Mouse (Mus musculus): ENCODE data around the gene Pfn2. TPM values are rescaled to one million over a fixed set of nuclear protein-coding genes. Genes with fewer than 3 reads are reported as not detected.

Pfn2 gene
- 25.4 and 27.9 TPM in 2 replicates for total RNA-seq (2014; rRNA removed; ENCODE audit: low replicate concordance)
- 38.5 and 40.6 TPM in 2 replicates for polyA plus RNA-seq (2015; fragmentation: Nextera tagmentation; extraction: Ambion mirVana)

DNA sequence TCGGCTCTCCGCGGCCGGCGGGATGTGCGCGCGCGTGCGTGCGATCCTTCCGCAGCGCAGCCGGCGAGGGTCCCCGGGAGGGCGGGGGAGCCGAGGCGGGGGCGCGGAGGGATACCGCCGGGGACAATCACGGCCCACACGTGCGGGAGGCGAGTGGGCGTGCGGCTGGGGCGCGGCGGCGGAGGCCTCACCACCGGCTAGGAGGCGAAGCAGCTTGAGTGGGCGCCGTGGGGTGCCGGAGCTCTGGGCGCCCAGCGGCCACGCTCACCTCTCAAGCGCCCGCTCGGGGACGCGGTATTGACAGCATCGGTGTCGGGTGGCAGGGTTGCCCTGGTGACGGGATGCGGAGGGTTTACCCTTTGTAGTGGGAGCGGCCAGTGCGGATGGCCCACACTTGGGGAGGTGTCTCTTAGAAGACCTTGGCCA, at the start of gene Pfn2:
TSS of gene Pfn2 (minus strand) at position 320 of the 426 bp plus-strand sequence.
- H3K4me1 ChIP-seq (ENCODE audit: control insufficient read depth, insufficient read depth) = peaks cover 13% of the 10 kb centered on the region; the same call in 1 of the 2 replicates
- no peak for TF ChIP-seq EP300 (IDR thresholded peaks at IDR 0.05; ENCODE audit: low read depth)
- TF ChIP-seq CTCF (IDR thresholded peaks at IDR 0.05; ENCODE audit: low read depth) = no peak
- H3K36me3 ChIP-seq (replicated peaks; ENCODE audit: control insufficient read depth, insufficient read depth, low read length) = peaks cover 6% of the 10 kb centered on the region; the same call in 1 of the 2 replicates
- ATAC-seq (ENCODE audit: insufficient read depth, low read depth) = peak; percentile 78
- DNase-seq (ENCODE audit: low spot score) = peak; percentile 29
- H3K4me3 ChIP-seq (ENCODE audit: low read depth, low read length) = peak within 1 kb of the TSS; percentile 96
- peak within 1 kb of the TSS; percentile 88 for H3K4me2 ChIP-seq (ENCODE audit: low read depth, low read length)
- 1% methylated on average over 30 of the region's 52 CpGs for WGBS
- no peaks in the 10 kb centered on the region for H3K27me3 ChIP-seq (ENCODE audit: control insufficient read depth, insufficient read depth, low read length)
- no peaks in the 10 kb centered on the region for H3K9me3 ChIP-seq (replicated peaks; ENCODE audit: control insufficient read depth, low read length)
- H3K27ac ChIP-seq (ENCODE audit: low read depth) = peak within 1 kb of the TSS; percentile 85
- peak within 1 kb of the TSS; percentile 87 for H3K9ac ChIP-seq (replicated peaks; ENCODE audit: low read depth, low read length)

DNA sequence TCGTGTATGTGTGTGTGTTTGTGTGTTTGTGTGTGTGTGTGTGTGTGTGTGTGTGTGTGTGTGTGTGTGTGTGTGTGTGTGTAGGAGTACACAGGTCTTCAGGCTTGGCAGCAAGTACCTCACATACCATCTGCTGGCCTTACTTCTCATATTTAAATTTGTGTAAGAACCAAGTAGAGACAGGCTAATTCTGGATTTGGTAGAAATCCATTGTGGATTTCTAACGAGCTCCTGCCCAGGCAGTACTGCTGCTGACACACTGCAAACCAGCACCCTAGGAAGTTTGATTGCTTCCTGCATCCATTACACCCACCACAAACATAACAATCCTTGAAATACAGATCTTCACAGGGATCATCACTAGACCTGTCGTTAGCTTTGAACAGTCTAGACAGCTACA, 35.1 kb upstream of the Pfn2 start:
- no peak for DNase-seq (ENCODE audit: low spot score)
- no peak for ATAC-seq (ENCODE audit: insufficient read depth, low read depth)
- WGBS = 61% methylated on average over 3 of the region's 3 CpGs

DNA sequence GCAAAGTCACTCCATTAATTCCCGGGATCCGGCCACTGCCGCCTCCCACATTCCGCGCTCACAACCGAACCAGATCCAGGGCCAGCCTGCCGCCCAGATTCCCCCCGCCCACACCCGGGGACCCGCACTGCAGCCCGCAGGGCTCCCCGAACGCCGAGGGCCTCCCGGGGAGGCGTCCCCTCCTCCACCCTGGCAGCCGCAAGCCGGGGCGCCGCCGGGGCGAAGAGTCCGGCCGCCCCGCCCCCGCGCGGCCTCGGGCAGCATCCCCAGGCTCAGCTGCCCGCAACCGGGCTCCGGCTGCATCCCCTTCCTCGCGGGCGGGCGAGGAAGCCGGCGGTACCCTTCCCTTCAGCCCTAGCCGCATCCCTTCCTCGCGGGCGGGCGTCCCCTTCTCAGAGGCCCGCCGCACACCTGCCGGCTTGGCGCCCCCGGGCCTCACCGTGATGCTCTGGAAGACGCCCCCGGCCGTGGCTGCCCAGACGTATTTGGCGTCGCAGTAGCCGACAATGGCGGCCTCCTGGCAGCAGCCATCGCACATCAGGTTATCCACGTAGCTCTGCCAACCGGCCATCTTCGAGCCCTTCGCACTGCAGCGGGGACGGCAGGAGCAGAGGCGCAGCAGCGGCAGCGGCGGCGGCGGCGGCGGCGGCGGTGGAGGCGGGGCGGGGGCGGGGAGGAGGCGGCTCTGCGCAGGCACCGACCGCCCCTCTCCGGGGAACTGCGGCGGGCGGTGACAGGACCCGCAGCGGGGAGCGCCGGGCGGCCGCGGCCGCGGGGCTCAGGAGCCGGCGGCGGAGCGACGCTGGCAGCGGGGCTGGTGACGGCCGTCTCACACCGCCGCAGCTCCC, 743 bp downstream of the Pfn2 start:
- ATAC-seq (ENCODE audit: insufficient read depth, low read depth) = peak; percentile 86
- no peaks in the 10 kb centered on the region for H3K27me3 ChIP-seq (ENCODE audit: control insufficient read depth, insufficient read depth, low read length)
- peak overlapping the region; percentile 87 for H3K9ac ChIP-seq (replicated peaks; ENCODE audit: low read depth, low read length)
- H3K4me1 ChIP-seq (ENCODE audit: control insufficient read depth, insufficient read depth) = peaks cover 13% of the 10 kb centered on the region; the same call in 1 of the 2 replicates
- no peak for TF ChIP-seq CTCF (IDR thresholded peaks at IDR 0.05; ENCODE audit: low read depth)
- no peak for TF ChIP-seq EP300 (IDR thresholded peaks at IDR 0.05; ENCODE audit: low read depth)
- H3K4me3 ChIP-seq (ENCODE audit: low read depth, low read length) = peak overlapping the region; percentile 96
- no peaks in the 10 kb centered on the region for H3K9me3 ChIP-seq (replicated peaks; ENCODE audit: control insufficient read depth, low read length)
- DNase-seq (ENCODE audit: low spot score) = peak; percentile 64
- peaks cover 6% of the 10 kb centered on the region; the same call in 1 of the 2 replicates for H3K36me3 ChIP-seq (replicated peaks; ENCODE audit: control insufficient read depth, insufficient read depth, low read length)
- under 1% methylated on average over 57 of the region's 104 CpGs for WGBS
- H3K4me2 ChIP-seq (ENCODE audit: low read depth, low read length) = peak overlapping the region; percentile 88
- H3K27ac ChIP-seq (ENCODE audit: low read depth) = peak overlapping the region; percentile 85

More for the DNA sequence above, 35.1 kb upstream of the Pfn2 start:
- H3K4me1 ChIP-seq (ENCODE audit: control insufficient read depth, insufficient read depth) = no peaks in the 10 kb centered on the region
- H3K27ac ChIP-seq (ENCODE audit: low read depth) = no peak overlapping the region
- H3K9me3 ChIP-seq (replicated peaks; ENCODE audit: control insufficient read depth, low read length) = 0 out of 2 replicates have a peak, but pooled peaks cover 3% of the 10 kb centered on the region
- no peaks in the 10 kb centered on the region for H3K27me3 ChIP-seq (ENCODE audit: control insufficient read depth, insufficient read depth, low read length)
- H3K4me2 ChIP-seq (ENCODE audit: low read depth, low read length) = no peak overlapping the region
- H3K36me3 ChIP-seq (replicated peaks; ENCODE audit: control insufficient read depth, insufficient read depth, low read length) = no peaks in the 10 kb centered on the region
- H3K9ac ChIP-seq (replicated peaks; ENCODE audit: low read depth, low read length) = no peak overlapping the region
- no peak for TF ChIP-seq CTCF (IDR thresholded peaks at IDR 0.05; ENCODE audit: low read depth)
- TF ChIP-seq EP300 (IDR thresholded peaks at IDR 0.05; ENCODE audit: low read depth) = no peak
- no peak overlapping the region for H3K4me3 ChIP-seq (ENCODE audit: low read depth, low read length)

GRCm38 (mm10) chr3:57846662-57846911, 1.3 kb downstream of the Pfn2 start:
- TF ChIP-seq EP300 (IDR thresholded peaks at IDR 0.05; ENCODE audit: low read depth) = no peak
- no peak for TF ChIP-seq CTCF (IDR thresholded peaks at IDR 0.05; ENCODE audit: low read depth)
- H3K9ac ChIP-seq (replicated peaks; ENCODE audit: low read depth, low read length) = peak overlapping the region; percentile 87
- WGBS = 5% methylated on average over 9 of the region's 9 CpGs
- peaks cover 7% of the 10 kb centered on the region; the same call in 1 of the 2 replicates for H3K36me3 ChIP-seq (replicated peaks; ENCODE audit: control insufficient read depth, insufficient read depth, low read length)
- H3K4me1 ChIP-seq (ENCODE audit: control insufficient read depth, insufficient read depth) = peaks cover 13% of the 10 kb centered on the region; the same call in 1 of the 2 replicates
- H3K27me3 ChIP-seq (ENCODE audit: control insufficient read depth, insufficient read depth, low read length) = no peaks in the 10 kb centered on the region
- H3K9me3 ChIP-seq (replicated peaks; ENCODE audit: control insufficient read depth, low read length) = no peaks in the 10 kb centered on the region
- DNase-seq (ENCODE audit: low spot score) (peak; percentile 45), ATAC-seq (ENCODE audit: insufficient read depth, low read depth) (no peak)
- H3K4me3 ChIP-seq (ENCODE audit: low read depth, low read length) = peak overlapping the region; percentile 96
- peak overlapping the region; percentile 88 for H3K4me2 ChIP-seq (ENCODE audit: low read depth, low read length)
- H3K27ac ChIP-seq (ENCODE audit: low read depth) = peak overlapping the region; percentile 85

- Histone ChIP-seq H3K9ac (replicated peaks; ENCODE audit: low read depth, low read length) (peak overlapping the region; percentile 87), H3K4me3 (ENCODE audit: low read depth, low read length) (peak overlapping the region; percentile 96), H3K9me3 (replicated peaks; ENCODE audit: control insufficient read depth, low read length) (no peaks in the 10 kb centered on the region), H3K27ac (ENCODE audit: low read depth) (peak overlapping the region; percentile 70), H3K36me3 (replicated peaks; ENCODE audit: control insufficient read depth, insufficient read depth, low read length) (peaks cover 13% of the 10 kb centered on the region), H3K4me1 (ENCODE audit: control insufficient read depth, insufficient read depth) (peaks cover 13% of the 10 kb centered on the region; the same call in 1 of the 2 replicates), H3K27me3 (ENCODE audit: control insufficient read depth, insufficient read depth, low read length) (no peaks in the 10 kb centered on the region), H3K4me2 (ENCODE audit: low read depth, low read length) (peak overlapping the region; percentile 88)
- DNase-seq (ENCODE audit: low spot score) (peak; percentile 5), ATAC-seq (ENCODE audit: insufficient read depth, low read depth) (no peak)
- no peak for TF ChIP-seq CTCF (IDR thresholded peaks at IDR 0.05; ENCODE audit: low read depth)
- TF ChIP-seq EP300 (IDR thresholded peaks at IDR 0.05; ENCODE audit: low read depth) = no peak
- WGBS = 24% methylated on average over 11 of the region's 11 CpGs
Measured at GRCm38 (mm10) chr3:57845786-57846661, 1.9 kb downstream of the Pfn2 start.
